Mouse (Mus musculus): ENCODE data around the gene Ctnnd2.

DNA sequence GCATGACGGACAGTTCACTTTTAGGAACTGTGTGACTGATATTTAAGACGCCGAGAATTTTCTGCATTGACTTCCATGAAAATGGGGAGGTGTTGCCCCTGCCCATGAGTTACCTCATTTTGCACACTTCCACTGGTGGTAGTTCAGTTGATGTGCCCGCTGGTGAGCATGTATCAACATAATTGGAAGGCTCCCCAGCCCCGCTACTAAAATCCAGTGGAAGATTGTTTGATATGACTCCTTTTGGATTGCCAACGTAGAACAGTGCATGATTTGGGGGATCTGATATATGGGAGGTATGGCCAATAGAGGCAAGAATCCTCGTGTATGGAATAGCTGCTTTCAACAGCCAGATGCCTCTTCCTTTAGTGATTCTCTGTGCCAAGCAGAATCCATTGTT is 1.9 kb downstream of the Ctnnd2 start:
- TF ChIP-seq CTCF (IDR thresholded peaks at IDR 0.05; ENCODE audit: low read depth) (no peak), EP300 (IDR thresholded peaks at IDR 0.05; ENCODE audit: low read depth) (no peak)

Data from liver, postnatal 0 days (tissue).